Mouse (Mus musculus) left cerebral cortex, adult 9 months (tissue): ENCODE results near the gene Gm3047.
"Not testable (repeated sequence)": the region's sequence is repeated elsewhere in the genome, so short reads cannot be mapped to it uniquely, and the experiment has no call there.

ENCODE experiments used
- DNase-seq, 2 experiments: peaks; one replicate each; pipeline ENCODE4 v3.0.0; 2022; ENCODE audit warnings: low spot score in 2 of 2

The Gm3047 gene

GRCm38 (mm10) chr14:4555105-4555504, at the start of gene Gm3047:
Gene Gm3047 (plus strand): TSS chr14:4555405.
- DNase-seq, result not testable (repeated sequence)
